1 mouse cellular context compared by ENCODE assay signal in the genomic region with DNA sequence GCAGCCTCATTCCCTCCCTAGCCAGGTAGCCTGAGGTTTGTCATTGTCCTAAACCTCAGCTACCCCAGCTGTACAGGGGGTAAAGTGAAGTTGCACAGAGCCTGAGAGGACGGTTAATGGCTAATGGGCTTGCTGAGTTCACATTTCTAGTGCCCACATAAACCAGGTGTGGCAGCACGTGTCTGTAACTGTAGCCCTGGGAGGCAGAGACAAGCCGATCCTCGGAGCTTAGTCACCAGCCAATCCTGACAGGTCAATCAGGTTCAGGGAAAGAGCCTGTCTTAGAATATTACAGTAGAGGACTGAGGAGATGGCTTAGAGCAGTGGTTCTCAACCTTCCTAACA.
TF ChIP-seq lines count a peak whose summit lies in the region.

No protein-coding gene starts in this region.

TF ChIP-seq in CH12.LX, 34 proteins besides CTCF, POLR2A, EP300 and RAD21:
- TF ChIP-seq IRF4 (IDR thresholded peaks at IDR 0.05; ENCODE audit: low read depth, low read length) (no peak), PAX5 (IDR thresholded peaks at IDR 0.05; ENCODE audit: low read length) (no peak), TBP (conservative IDR thresholded peaks at IDR 0.05; ENCODE audit: low read depth, low read length) (0 out of 2 replicates have a peak, but pooled peaks have one; percentile 17)
